Mouse (Mus musculus): ENCODE results near the gene Zc3h14. TPM values are rescaled to one million over a fixed set of nuclear protein-coding genes. Genes with fewer than 3 reads are reported as not detected.

Gene Zc3h14
- 103 and 109 TPM in 2 replicates for polyA plus RNA-seq (2015; fragmentation: Nextera tagmentation; extraction: Ambion mirVana)

- Histone ChIP-seq H3K9me3 (no peaks in the 10 kb centered on the region), H3K27me3 (no peaks in the 10 kb centered on the region), H3K27ac (peak within 1 kb of the TSS; percentile 92), H3K36me3 (no peaks in the 10 kb centered on the region), H3K4me1 (peaks cover 13% of the 10 kb centered on the region), H3K9ac (peak within 1 kb of the TSS; percentile 89), H3K4me3 (peak within 1 kb of the TSS; percentile 95), H3K4me2 (peak within 1 kb of the TSS; percentile 48)
- peak; percentile 85 for ATAC-seq (ENCODE audit: insufficient number of reproducible peaks, low FRiP score, low TSS enrichment, low read depth)
- WGBS: under 1% methylated on average over 69 of the region's 87 CpGs
These were observed at the start of gene Zc3h14 for GRCm38 (mm10) chr12:98746746-98747379. TSS of gene Zc3h14 (plus strand) at chr12:98746964.

DNA sequence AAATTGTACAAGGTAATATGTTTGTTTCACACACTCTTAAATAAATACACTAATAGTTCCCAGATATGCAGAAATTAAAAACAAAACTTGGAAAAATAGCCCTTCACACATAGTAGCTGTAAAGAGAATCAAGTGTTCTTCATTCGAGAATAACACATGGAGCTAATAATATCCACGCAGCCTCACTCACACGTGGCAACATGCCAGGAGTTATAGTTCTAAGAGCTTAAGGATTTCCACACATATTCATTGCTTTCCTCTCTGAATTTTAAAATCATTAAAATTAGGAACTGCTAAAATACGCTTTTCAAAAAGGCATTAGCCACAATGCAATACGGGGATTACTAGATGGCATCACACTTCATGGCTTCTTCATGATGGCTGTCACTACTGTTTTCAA is 49.6 kb upstream of the Zc3h14 start:
- no peaks in the 10 kb centered on the region for H3K4me1 ChIP-seq
- H3K27ac ChIP-seq: no peak overlapping the region
- H3K9ac ChIP-seq: no peak overlapping the region
- H3K4me3 ChIP-seq: no peak overlapping the region
- H3K36me3 ChIP-seq: peaks cover 19% of the 10 kb centered on the region
- H3K27me3 ChIP-seq: no peaks in the 10 kb centered on the region
- no peak for ATAC-seq (ENCODE audit: insufficient number of reproducible peaks, low FRiP score, low TSS enrichment, low read depth)
- no peaks in the 10 kb centered on the region for H3K9me3 ChIP-seq
- no peak overlapping the region for H3K4me2 ChIP-seq
- 46% methylated on average over 5 of the region's 5 CpGs for WGBS

GRCm38 (mm10) chr12:98701564-98701963 is 45.2 kb upstream of the Zc3h14 start:
- Histone ChIP-seq H3K9me3 (no peaks in the 10 kb centered on the region), H3K4me2 (no peak overlapping the region), H3K27ac (no peak overlapping the region), H3K4me1 (no peaks in the 10 kb centered on the region), H3K9ac (no peak overlapping the region), H3K36me3 (peaks cover 21% of the 10 kb centered on the region), H3K4me3 (no peak overlapping the region), H3K27me3 (no peaks in the 10 kb centered on the region)
- ATAC-seq (ENCODE audit: insufficient number of reproducible peaks, low FRiP score, low TSS enrichment, low read depth): no peak
- WGBS: 88% methylated on average over 9 of the region's 9 CpGs

- Histone ChIP-seq H3K4me3 (no peak overlapping the region), H3K9me3 (no peaks in the 10 kb centered on the region), H3K4me1 (no peaks in the 10 kb centered on the region), H3K36me3 (peaks cover 21% of the 10 kb centered on the region), H3K27me3 (no peaks in the 10 kb centered on the region), H3K27ac (no peak overlapping the region), H3K9ac (no peak overlapping the region), H3K4me2 (no peak overlapping the region)
- 46% methylated on average over 2 of the region's 2 CpGs for WGBS
- no peak for ATAC-seq (ENCODE audit: insufficient number of reproducible peaks, low FRiP score, low TSS enrichment, low read depth)
These were observed 43.2 kb upstream of the Zc3h14 start for GRCm38 (mm10) chr12:98703554-98703953.

DNA sequence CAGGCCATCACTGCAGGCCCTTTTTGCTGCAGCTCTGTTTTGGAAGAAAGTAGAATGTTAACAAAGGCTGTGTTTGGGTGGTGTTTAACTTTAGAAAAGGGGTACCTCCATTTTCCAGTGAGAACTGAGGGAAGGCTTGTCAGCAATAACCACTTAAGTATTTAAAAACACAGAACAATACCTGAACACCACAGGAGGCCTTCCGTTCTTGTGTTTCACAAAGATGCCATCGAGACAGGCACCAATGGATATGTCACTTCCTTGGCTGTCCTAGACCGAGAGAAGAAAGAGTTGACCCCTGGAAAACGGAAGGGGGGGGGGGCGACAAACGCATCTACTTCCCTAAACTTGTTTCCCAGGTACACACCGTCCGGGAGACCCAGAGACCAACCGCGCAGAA is 42.8 kb upstream of the Zc3h14 start:
- Histone ChIP-seq H3K27ac (no peak overlapping the region), H3K4me3 (no peak overlapping the region), H3K4me2 (no peak overlapping the region), H3K9ac (no peak overlapping the region), H3K27me3 (no peaks in the 10 kb centered on the region), H3K9me3 (no peaks in the 10 kb centered on the region), H3K4me1 (no peaks in the 10 kb centered on the region), H3K36me3 (peaks cover 21% of the 10 kb centered on the region)
- no peak for ATAC-seq (ENCODE audit: insufficient number of reproducible peaks, low FRiP score, low TSS enrichment, low read depth)
- WGBS: 85% methylated on average over 10 of the region's 10 CpGs

DNA sequence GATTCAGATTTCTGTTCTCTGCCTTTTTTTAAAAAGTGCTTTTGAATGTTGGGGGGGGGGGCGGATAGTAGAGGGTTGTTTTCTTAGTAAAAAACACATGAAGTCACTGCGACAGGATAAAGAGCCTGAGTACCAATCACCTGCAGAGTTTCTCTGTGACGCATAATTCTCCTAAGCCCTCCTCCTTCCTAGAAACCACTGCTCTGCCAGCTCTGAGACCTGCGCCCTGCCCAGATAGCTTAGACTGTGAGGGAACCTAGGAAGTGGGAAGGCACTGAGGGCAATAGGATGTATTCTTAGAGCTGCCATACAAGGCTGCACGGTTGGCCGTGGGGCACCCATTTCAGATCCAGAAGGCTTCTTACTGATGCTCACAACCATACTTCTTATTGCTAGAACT is 33.9 kb upstream of the Zc3h14 start:
- Histone ChIP-seq H3K4me2 (no peak overlapping the region), H3K9me3 (no peaks in the 10 kb centered on the region), H3K36me3 (no peaks in the 10 kb centered on the region), H3K27ac (no peak overlapping the region), H3K4me1 (0 out of 2 replicates have a peak, but pooled peaks cover 3% of the 10 kb centered on the region), H3K4me3 (no peak overlapping the region), H3K27me3 (no peaks in the 10 kb centered on the region), H3K9ac (no peak overlapping the region)
- whole genome bisulfite sequencing: 77% methylated on average over 6 of the region's 6 CpGs
- no peak for ATAC-seq (ENCODE audit: insufficient number of reproducible peaks, low FRiP score, low TSS enrichment, low read depth)

GRCm38 (mm10) chr12:98713621-98714103 is 33.1 kb upstream of the Zc3h14 start:
- Histone ChIP-seq H3K36me3 (no peaks in the 10 kb centered on the region), H3K27ac (no peak overlapping the region), H3K4me2 (no peak overlapping the region), H3K9ac (no peak overlapping the region), H3K9me3 (no peaks in the 10 kb centered on the region), H3K4me3 (no peak overlapping the region), H3K4me1 (0 out of 2 replicates have a peak, but pooled peaks cover 3% of the 10 kb centered on the region), H3K27me3 (no peaks in the 10 kb centered on the region)
- WGBS: 51% methylated on average over 7 of the region's 7 CpGs
- no peak for ATAC-seq (ENCODE audit: insufficient number of reproducible peaks, low FRiP score, low TSS enrichment, low read depth)

- Histone ChIP-seq H3K4me3 (no peak overlapping the region), H3K9me3 (no peaks in the 10 kb centered on the region), H3K27me3 (no peaks in the 10 kb centered on the region), H3K4me2 (no peak overlapping the region), H3K4me1 (0 out of 2 replicates have a peak, but pooled peaks cover 3% of the 10 kb centered on the region), H3K27ac (no peak overlapping the region), H3K36me3 (no peaks in the 10 kb centered on the region), H3K9ac (no peak overlapping the region)
- no peak for ATAC-seq (ENCODE audit: insufficient number of reproducible peaks, low FRiP score, low TSS enrichment, low read depth)
- 42% methylated on average over 11 of the region's 11 CpGs for WGBS
These were observed 32.0 kb upstream of the Zc3h14 start for GRCm38 (mm10) chr12:98714757-98715156.

- H3K27ac ChIP-seq: no peak overlapping the region
These were observed 30.6 kb upstream of the Zc3h14 start for GRCm38 (mm10) chr12:98716142-98716541.

GRCm38 (mm10) chr12:98720628-98721027 is 26.1 kb upstream of the Zc3h14 start:
- Histone ChIP-seq H3K4me3 (no peak overlapping the region), H3K9ac (no peak overlapping the region), H3K27me3 (no peaks in the 10 kb centered on the region), H3K4me1 (no peaks in the 10 kb centered on the region), H3K27ac (no peak overlapping the region), H3K4me2 (no peak overlapping the region), H3K9me3 (no peaks in the 10 kb centered on the region), H3K36me3 (no peaks in the 10 kb centered on the region; the same call in 1 of the 2 replicates)
- no peak for ATAC-seq (ENCODE audit: insufficient number of reproducible peaks, low FRiP score, low TSS enrichment, low read depth)
- 27% methylated on average over 3 of the region's 3 CpGs for WGBS

More at GRCm38 (mm10) chr12:98716142-98716541, 30.6 kb upstream of the Zc3h14 start:
- 0 out of 2 replicates have a peak, but pooled peaks cover 3% of the 10 kb centered on the region for H3K4me1 ChIP-seq
- no peaks in the 10 kb centered on the region for H3K9me3 ChIP-seq
- no peaks in the 10 kb centered on the region for H3K36me3 ChIP-seq
- no peak overlapping the region for H3K4me2 ChIP-seq
- no peak overlapping the region for H3K9ac ChIP-seq
- no peaks in the 10 kb centered on the region for H3K27me3 ChIP-seq
- no peak overlapping the region for H3K4me3 ChIP-seq
- ATAC-seq (ENCODE audit: insufficient number of reproducible peaks, low FRiP score, low TSS enrichment, low read depth): no peak
- 91% methylated on average over 2 of the region's 2 CpGs for WGBS

DNA sequence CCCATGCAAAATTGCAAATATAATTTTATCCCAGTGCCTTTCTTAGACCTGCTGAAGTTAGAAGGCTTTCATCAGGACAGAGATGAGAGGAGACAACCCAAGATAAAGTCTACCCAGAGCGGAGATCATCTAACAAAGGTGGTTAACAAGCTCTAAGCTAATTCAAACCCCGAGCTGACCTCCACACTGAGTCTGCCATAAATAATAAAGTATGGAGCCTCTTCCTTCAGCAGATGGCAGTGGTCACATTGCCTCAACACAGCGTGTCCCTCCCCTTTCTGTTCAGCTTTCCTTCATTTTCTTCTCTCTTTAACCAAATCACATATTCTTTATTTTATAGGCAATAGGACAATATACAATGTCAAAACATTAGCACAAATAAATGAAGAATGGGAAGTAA is 25.7 kb upstream of the Zc3h14 start:
- H3K9ac ChIP-seq: no peak overlapping the region
- H3K36me3 ChIP-seq: no peaks in the 10 kb centered on the region; the same call in 1 of the 2 replicates
- no peaks in the 10 kb centered on the region for H3K4me1 ChIP-seq
- H3K4me3 ChIP-seq: no peak overlapping the region
- H3K27me3 ChIP-seq: no peaks in the 10 kb centered on the region
- H3K4me2 ChIP-seq: no peak overlapping the region
- H3K9me3 ChIP-seq: no peaks in the 10 kb centered on the region
- no peak for ATAC-seq (ENCODE audit: insufficient number of reproducible peaks, low FRiP score, low TSS enrichment, low read depth)
- 51% methylated on average over 3 of the region's 3 CpGs for WGBS
- H3K27ac ChIP-seq: no peak overlapping the region

DNA sequence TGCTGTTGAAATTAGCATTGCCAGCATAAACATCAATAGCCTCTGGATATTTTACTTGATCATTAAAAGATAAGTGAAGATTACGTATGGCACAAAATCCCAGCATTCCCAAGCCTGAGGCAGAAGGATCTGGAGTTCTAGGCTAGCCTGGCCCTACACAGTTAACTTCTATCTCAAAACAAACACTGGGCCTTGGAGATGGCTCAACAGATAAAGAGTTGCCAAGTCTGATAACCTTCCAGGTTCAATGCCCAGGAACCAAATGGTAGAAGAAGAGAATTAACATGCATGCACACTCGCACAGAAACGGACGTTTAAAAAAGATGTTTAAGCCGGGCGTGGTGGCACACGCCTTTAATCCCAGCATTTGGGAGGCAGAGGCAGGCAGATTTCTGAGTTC is 22.5 kb upstream of the Zc3h14 start:
- Histone ChIP-seq H3K4me2 (no peak overlapping the region), H3K9ac (no peak overlapping the region), H3K4me1 (no peaks in the 10 kb centered on the region), H3K36me3 (no peaks in the 10 kb centered on the region; the same call in 1 of the 2 replicates), H3K9me3 (no peaks in the 10 kb centered on the region), H3K27me3 (no peaks in the 10 kb centered on the region), H3K4me3 (no peak overlapping the region), H3K27ac (no peak overlapping the region)
- ATAC-seq (ENCODE audit: insufficient number of reproducible peaks, low FRiP score, low TSS enrichment, low read depth): no peak
- WGBS: 91% methylated on average over 7 of the region's 7 CpGs
